Mouse (Mus musculus) heart, embryonic 12.5 days (tissue): ENCODE results near the gene Fosb. TPM values are rescaled to one million over a fixed set of nuclear protein-coding genes. Genes with fewer than 3 reads are reported as not detected.

ENCODE experiments used
- ATAC-seq: fragments of 200-750 bp; cut with Nextera tagmentation; 2 replicates; pipeline ENCODE4 v1.8.0; 2017; ENCODE audit warnings: moderate TSS enrichment, moderate library complexity; ENCODE audit not compliant: insufficient number of reproducible peaks, low FRiP score
- H3K27ac ChIP-seq: fragments of 300-500 bp; sonication (generic); 2 replicates; pipeline ENCODE4 v1.5.1; 2016; ENCODE audit warnings: mild to moderate bottlenecking, moderate library complexity; ENCODE audit not compliant: poor library complexity, severe bottlenecking
- H3K27me3 ChIP-seq: fragments of 300-500 bp; sonication (generic); replicated peaks from 2 replicates; pipeline ENCODE4 v1.6.1; 2016; ENCODE audit warnings: mild to moderate bottlenecking, moderate library complexity
- H3K36me3 ChIP-seq: fragments of 300-500 bp; sonication (generic); 2 replicates; pipeline ENCODE4 v1.6.1; 2016; ENCODE audit warnings: mild to moderate bottlenecking, moderate library complexity
- H3K4me1 ChIP-seq: fragments of 300-500 bp; sonication (generic); replicated peaks from 2 replicates; pipeline ENCODE4 v1.6.1; 2016; ENCODE audit warnings: mild to moderate bottlenecking
- H3K4me2 ChIP-seq: fragments of 300-500 bp; sonication (generic); 2 replicates; pipeline ENCODE4 v1.6.1; 2016; ENCODE audit warnings: mild to moderate bottlenecking, moderate library complexity
- H3K4me3 ChIP-seq: fragments of 300-500 bp; sonication (generic); 2 replicates; pipeline ENCODE4 v1.5.1; 2016; ENCODE audit warnings: mild to moderate bottlenecking
- H3K9ac ChIP-seq: fragments of 300-500 bp; sonication (generic); 2 replicates; pipeline ENCODE4 v1.6.1; 2016; ENCODE audit warnings: mild to moderate bottlenecking, moderate library complexity
- H3K9me3 ChIP-seq: fragments of 300-500 bp; sonication (generic); replicated peaks from 2 replicates; pipeline ENCODE4 v1.6.1; 2016; ENCODE audit warnings: mild to moderate bottlenecking, moderate library complexity
- WGBS: fragments of 180-500 bp; shearing (Covaris S2); methylation state at CpG from one replicate; pipeline ENCODE4 v1.1.7; 2016; 5-methylcytosine and 5-hydroxymethylcytosine counted together
- polyA plus RNA-seq: library from polyadenylated mRNA; unstranded; fragments of >200 nt; fragmentation: Nextera tagmentation; extraction: Ambion mirVana; gene quantifications from 2 replicates; pipeline ENCODE4 v1.2.1, GENCODE M21; 2016

The Fosb gene
- polyA plus RNA-seq, 1 experiment from 2014 or later: 0.37 TPM

GRCm38 (mm10) chr7:19343210-19343808 is 33.5 kb upstream of the Fosb start:
- Histone ChIP-seq H3K4me3 (0 out of 2 replicates have a peak overlapping the region, but pooled peaks have one; percentile 9), H3K9me3 (no peaks in the 10 kb centered on the region), H3K4me1 (peaks cover 50% of the 10 kb centered on the region), H3K36me3 (peaks cover 11% of the 10 kb centered on the region), H3K27me3 (no peaks in the 10 kb centered on the region), H3K4me2 (peak overlapping the region; percentile 83), H3K27ac (no peak overlapping the region), H3K9ac (no peak overlapping the region)
- 2% methylated on average over 11 of the region's 11 CpGs for WGBS
- no peak for ATAC-seq

DNA sequence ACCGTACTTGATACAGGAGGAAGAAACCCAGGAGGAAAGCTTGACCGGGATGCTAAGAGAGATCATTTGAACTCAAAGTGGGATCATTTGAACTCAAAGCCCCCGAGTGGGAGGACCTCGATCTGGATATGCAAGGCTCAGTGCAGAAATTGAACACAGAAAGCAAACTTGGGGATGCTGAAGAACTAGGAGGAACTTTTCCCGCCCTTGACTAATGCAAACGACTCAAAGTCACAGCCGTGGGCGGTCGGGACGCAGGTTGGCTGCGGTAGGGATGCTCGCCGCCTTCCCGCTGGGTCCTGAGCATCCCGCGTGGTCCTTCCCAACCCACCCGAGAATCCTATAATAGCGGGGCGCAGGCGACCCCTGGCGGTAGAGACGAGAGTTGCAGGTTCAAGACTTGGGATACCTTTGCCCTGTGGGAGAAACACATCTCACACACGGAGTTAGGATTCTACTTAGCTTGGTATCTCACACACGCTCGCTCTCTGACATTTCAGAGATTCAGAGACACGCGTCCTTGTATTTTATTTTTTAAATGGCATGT is 32.7 kb upstream of the Fosb start:
- Histone ChIP-seq H3K4me3 (peak overlapping the region; percentile 54), H3K9me3 (no peaks in the 10 kb centered on the region), H3K36me3 (peaks cover 5% of the 10 kb centered on the region; the same call in 1 of the 2 replicates), H3K27me3 (no peaks in the 10 kb centered on the region), H3K4me1 (peaks cover 56% of the 10 kb centered on the region), H3K4me2 (peak overlapping the region; percentile 83), H3K27ac (peak overlapping the region; percentile 97), H3K9ac (peak overlapping the region; percentile 76)
- ATAC-seq: peak; percentile 12; the same call in 1 of the 2 replicates
- under 1% methylated on average over 27 of the region's 27 CpGs for WGBS

DNA sequence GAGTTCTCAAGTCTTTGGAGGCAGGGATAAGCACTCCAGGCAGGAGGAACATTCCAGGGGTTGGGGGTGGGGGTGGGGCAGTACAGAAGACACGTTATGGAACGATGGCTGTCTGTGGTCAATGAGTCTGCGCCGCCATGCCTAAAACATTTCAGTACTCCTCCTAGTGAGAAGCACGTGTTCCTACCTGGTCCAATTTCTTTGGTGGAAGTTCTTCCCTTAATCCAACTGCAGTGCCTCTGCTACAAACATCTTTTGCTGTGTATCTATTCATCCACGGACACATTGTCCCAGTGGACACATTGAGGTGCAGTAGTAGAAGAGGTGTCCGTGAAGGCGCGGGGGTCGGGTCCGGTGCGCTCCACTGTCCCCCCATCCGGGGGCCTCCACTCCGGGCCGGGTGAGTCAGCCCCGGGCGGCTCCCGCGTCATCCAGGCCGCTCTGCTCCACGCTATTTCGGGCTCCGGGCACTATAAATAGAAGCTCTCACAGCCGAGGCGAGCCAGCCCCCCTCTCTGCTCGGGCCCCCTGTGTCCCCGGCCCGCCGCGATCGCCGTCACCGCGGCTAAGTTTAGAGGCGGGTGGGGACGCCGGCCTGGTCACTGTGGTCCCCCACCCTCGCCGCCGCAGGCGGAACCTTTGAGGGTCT is 32.0 kb upstream of the Fosb start:
- under 1% methylated on average over 41 of the region's 41 CpGs for WGBS
- no peaks in the 10 kb centered on the region for H3K27me3 ChIP-seq
- peak; percentile 64 for ATAC-seq
- H3K27ac ChIP-seq: peak overlapping the region; percentile 97
- H3K9me3 ChIP-seq: no peaks in the 10 kb centered on the region
- H3K4me1 ChIP-seq: peaks cover 63% of the 10 kb centered on the region
- peak overlapping the region; percentile 54 for H3K4me3 ChIP-seq
- peak overlapping the region; percentile 83 for H3K4me2 ChIP-seq
- H3K9ac ChIP-seq: peak overlapping the region; percentile 76
- 0 out of 2 replicates have a peak, but pooled peaks cover under 1% of the 10 kb centered on the region for H3K36me3 ChIP-seq

DNA sequence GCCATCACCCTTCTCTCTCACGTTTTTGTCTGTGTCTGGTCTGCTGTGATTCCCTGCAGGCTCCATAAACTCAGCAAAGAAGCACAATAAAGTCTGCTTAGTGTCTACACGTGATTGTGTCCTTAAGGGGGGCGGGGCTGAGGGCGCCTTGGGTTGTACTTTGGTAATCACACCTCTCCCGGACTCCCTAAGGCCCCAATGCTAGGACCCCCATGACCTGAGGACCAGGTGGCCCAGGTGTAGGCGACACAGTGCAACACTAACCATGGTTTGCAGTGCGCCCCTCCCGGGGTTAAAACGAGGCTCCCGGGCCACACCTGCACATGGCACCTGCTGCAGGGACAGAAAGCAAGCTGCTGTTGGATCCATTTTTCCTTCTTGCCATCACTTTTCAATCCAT is 31.4 kb upstream of the Fosb start:
- 16% methylated on average over 10 of the region's 10 CpGs for WGBS
- H3K9ac ChIP-seq: peak overlapping the region; percentile 76
- ATAC-seq: no peak
- H3K27ac ChIP-seq: peak overlapping the region; percentile 97
- peaks cover 67% of the 10 kb centered on the region for H3K4me1 ChIP-seq
- H3K36me3 ChIP-seq: no peaks in the 10 kb centered on the region
- peak overlapping the region; percentile 54 for H3K4me3 ChIP-seq
- H3K27me3 ChIP-seq: no peaks in the 10 kb centered on the region
- H3K4me2 ChIP-seq: peak overlapping the region; percentile 83
- H3K9me3 ChIP-seq: no peaks in the 10 kb centered on the region

- peak overlapping the region; percentile 33; the same call in 1 of the 2 replicates for H3K9ac ChIP-seq
- H3K27ac ChIP-seq: no peak overlapping the region
- ATAC-seq: no peak
- H3K27me3 ChIP-seq: no peaks in the 10 kb centered on the region
- H3K36me3 ChIP-seq: no peaks in the 10 kb centered on the region
- H3K9me3 ChIP-seq: no peaks in the 10 kb centered on the region
- 49% methylated on average over 7 of the region's 7 CpGs for WGBS
- no peak overlapping the region for H3K4me3 ChIP-seq
- peaks cover 67% of the 10 kb centered on the region for H3K4me1 ChIP-seq
- no peak overlapping the region for H3K4me2 ChIP-seq
These were observed 28.7 kb upstream of the Fosb start for GRCm38 (mm10) chr7:19338596-19338995.

DNA sequence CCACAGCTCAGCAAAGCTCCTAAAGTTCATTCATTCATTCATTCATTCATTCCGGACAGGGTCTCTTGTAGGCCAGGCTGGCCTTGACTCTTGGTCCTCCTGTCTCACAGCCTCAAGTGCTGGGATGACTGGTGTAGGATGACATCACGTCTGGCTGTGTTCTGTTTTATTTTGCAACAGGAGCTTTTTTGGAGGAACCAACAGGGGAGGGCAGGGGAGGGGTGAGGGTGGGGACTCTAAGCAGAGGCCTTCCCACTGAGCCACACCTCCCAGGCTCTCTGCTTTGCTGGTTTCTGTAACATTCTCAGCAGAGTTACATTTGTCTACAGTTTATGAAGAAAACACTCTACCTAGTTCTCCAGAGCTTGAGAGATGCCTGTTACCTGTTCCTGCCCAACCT is 28.2 kb upstream of the Fosb start:
- no peak overlapping the region for H3K4me3 ChIP-seq
- H3K27me3 ChIP-seq: no peaks in the 10 kb centered on the region
- H3K9me3 ChIP-seq: no peaks in the 10 kb centered on the region
- H3K4me1 ChIP-seq: peaks cover 63% of the 10 kb centered on the region
- WGBS: 55% methylated on average over 2 of the region's 2 CpGs
- H3K9ac ChIP-seq: peak overlapping the region; percentile 33; the same call in 1 of the 2 replicates
- no peak for ATAC-seq
- H3K4me2 ChIP-seq: no peak overlapping the region
- H3K27ac ChIP-seq: no peak overlapping the region
- H3K36me3 ChIP-seq: no peaks in the 10 kb centered on the region

DNA sequence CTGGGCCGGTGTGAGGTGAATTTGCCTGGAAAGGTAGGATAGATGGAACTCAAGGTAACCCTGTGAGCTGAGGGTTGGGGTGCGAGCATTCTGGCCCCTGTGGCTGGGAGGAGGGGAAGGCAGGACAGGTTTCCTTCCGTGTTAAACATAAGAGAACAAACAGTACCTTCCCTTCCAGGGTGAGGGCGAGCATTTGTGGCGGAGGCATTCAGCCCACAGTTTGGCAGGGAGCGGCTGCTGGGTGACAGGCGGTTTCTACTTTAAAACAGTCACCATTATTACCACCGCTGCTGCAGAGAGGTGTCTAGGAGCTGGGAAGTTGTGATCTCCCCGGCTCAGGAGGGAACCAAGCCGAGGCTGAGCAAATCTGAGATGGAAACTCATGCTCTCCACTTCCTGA is 27.3 kb upstream of the Fosb start:
- no peak for ATAC-seq
- Histone ChIP-seq H3K4me2 (no peak overlapping the region), H3K4me1 (peaks cover 55% of the 10 kb centered on the region)

GRCm38 (mm10) chr7:19335583-19335982 is 25.7 kb upstream of the Fosb start:
- no peaks in the 10 kb centered on the region for H3K27me3 ChIP-seq
- peaks cover 56% of the 10 kb centered on the region for H3K4me1 ChIP-seq
- H3K9ac ChIP-seq: no peak overlapping the region
- no peak overlapping the region for H3K4me3 ChIP-seq
- H3K27ac ChIP-seq: no peak overlapping the region
- H3K36me3 ChIP-seq: no peaks in the 10 kb centered on the region
- no peaks in the 10 kb centered on the region for H3K9me3 ChIP-seq
- no peak overlapping the region for H3K4me2 ChIP-seq
- WGBS: 55% methylated on average over 3 of the region's 3 CpGs
- ATAC-seq: no peak

More for the DNA sequence above, 27.3 kb upstream of the Fosb start:
- WGBS: 48% methylated on average over 10 of the region's 10 CpGs
- H3K4me3 ChIP-seq: no peak overlapping the region
- peak overlapping the region; percentile 18; the same call in 1 of the 2 replicates for H3K27ac ChIP-seq
- H3K9ac ChIP-seq: peak overlapping the region; percentile 1; the same call in 1 of the 2 replicates
- H3K9me3 ChIP-seq: no peaks in the 10 kb centered on the region
- H3K36me3 ChIP-seq: no peaks in the 10 kb centered on the region
- no peaks in the 10 kb centered on the region for H3K27me3 ChIP-seq

DNA sequence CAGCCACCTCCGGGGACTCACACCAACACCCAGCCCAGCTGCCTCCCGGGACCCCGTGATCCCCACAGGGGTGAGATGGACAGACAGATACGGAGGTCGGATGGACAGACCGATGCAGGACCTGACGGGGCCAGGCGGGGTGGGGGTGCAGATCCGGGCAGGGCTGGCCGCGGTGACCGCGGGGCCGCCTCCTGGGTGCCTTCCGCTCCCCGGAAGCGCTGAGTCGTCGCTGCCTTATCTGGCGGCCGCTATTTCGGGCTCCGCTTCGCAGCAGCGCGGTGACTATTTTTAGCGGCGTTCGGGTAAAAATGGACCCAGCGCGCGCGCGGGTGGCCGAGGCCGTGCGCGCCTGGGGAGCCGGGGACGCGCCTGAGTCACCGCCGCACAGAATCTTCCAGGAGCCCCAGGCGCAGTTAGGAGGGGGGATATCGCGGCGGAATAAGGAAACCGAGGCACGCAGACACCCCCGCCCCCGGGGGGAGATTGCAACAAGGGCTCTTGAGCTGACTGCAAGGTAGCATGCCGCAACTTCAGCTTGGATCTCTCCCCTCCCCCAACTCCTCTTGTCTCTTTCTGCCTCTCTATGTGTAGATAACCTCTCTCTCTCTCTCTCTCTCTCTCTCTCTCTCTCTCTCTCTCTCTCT is 23.0 kb upstream of the Fosb start:
- H3K27ac ChIP-seq: peak overlapping the region; percentile 89
- H3K4me1 ChIP-seq: peaks cover 49% of the 10 kb centered on the region
- under 1% methylated on average over 52 of the region's 52 CpGs for WGBS
- H3K9me3 ChIP-seq: peaks cover 3% of the 10 kb centered on the region; the same call in 1 of the 2 replicates
- peak; percentile 85 for ATAC-seq
- no peaks in the 10 kb centered on the region for H3K27me3 ChIP-seq
- H3K36me3 ChIP-seq: no peaks in the 10 kb centered on the region
- peak overlapping the region; percentile 72 for H3K4me2 ChIP-seq
- peak overlapping the region; percentile 79 for H3K9ac ChIP-seq
- H3K4me3 ChIP-seq: peak overlapping the region; percentile 73

DNA sequence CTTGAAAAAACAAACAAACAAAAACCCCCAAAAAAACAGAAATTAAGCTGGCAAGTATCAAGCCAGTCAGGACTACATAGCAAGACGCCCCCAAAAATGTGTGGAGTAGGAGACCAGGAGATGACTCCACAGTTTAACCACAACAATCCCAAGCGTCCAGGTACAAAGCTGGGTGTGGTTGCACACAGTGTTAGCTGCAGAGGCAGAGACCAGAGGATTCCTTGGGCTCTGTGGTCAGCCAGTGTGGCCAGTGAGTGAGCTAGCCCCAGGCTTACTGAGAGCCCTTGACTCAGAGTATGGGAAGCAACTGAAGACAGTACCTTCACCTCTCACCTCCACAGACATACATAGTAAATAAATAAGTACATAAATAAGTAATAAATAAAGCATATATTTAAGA is 22.1 kb upstream of the Fosb start:
- Histone ChIP-seq H3K9me3 (peaks cover 3% of the 10 kb centered on the region; the same call in 1 of the 2 replicates), H3K27ac (peak overlapping the region; percentile 34; the same call in 1 of the 2 replicates), H3K9ac (no peak overlapping the region), H3K4me1 (peaks cover 49% of the 10 kb centered on the region), H3K27me3 (no peaks in the 10 kb centered on the region), H3K4me3 (no peak overlapping the region), H3K4me2 (peak overlapping the region; percentile 72), H3K36me3 (no peaks in the 10 kb centered on the region)
- ATAC-seq: no peak
- WGBS: 82% methylated on average over 2 of the region's 2 CpGs

DNA sequence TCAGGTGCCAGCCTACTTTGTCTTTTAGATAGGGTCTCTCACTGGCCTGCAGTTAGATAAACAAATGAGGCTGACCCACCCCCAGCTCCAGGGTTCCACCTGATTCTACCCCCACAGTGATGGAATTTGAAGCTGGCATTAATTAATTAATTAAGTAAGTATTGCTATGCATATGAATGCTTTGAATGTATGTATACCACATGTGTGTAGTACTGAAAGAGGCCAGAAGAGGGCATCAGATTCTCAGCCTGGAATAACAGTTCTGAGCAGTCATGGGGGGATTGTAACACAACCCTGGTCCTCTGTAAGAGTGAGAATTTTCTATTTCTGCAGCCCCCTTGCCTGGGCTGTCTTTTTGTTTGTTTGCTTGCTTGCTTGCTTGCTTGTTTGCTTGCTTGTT is 18.6 kb upstream of the Fosb start:
- Histone ChIP-seq H3K36me3 (no peaks in the 10 kb centered on the region), H3K9ac (no peak overlapping the region), H3K4me2 (no peak overlapping the region), H3K4me3 (no peak overlapping the region), H3K4me1 (peaks cover 43% of the 10 kb centered on the region), H3K27me3 (no peaks in the 10 kb centered on the region), H3K27ac (no peak overlapping the region), H3K9me3 (peaks cover 3% of the 10 kb centered on the region; the same call in 1 of the 2 replicates)
- ATAC-seq: no peak
